Mouse (Mus musculus) thymus, adult 2 months (tissue): ENCODE measurements around the gene Bckdha. TPM values are rescaled to one million over a fixed set of nuclear protein-coding genes. Genes with fewer than 3 reads are reported as not detected.
A peak's percentile ranks its signal among the peaks of the same experiment; 100 is the strongest.

Experiments
- DNase-seq: peaks from one replicate; pipeline ENCODE4 v3.0.0; 2021
- H3K27ac ChIP-seq: fragments of 200-500 bp; 2 replicates; pipeline ENCODE4 v1.5.1; 2012; ENCODE audit warnings: low read length, control low read depth; ENCODE audit not compliant: control insufficient read depth, insufficient read depth
- H3K27me3 ChIP-seq: fragments of 200-500 bp; 2 replicates; pipeline ENCODE4 v1.6.1; 2012; ENCODE audit warnings: mild to moderate bottlenecking, low read length, moderate library complexity, mixed read lengths; ENCODE audit not compliant: control insufficient read depth, insufficient read depth
- H3K36me3 ChIP-seq: fragments of 200-500 bp; 2 replicates; pipeline ENCODE4 v1.6.1; 2012; ENCODE audit warnings: mild to moderate bottlenecking, low read length, moderate library complexity; ENCODE audit not compliant: control insufficient read depth, insufficient read depth
- H3K4me1 ChIP-seq: fragments of 200-500 bp; replicated peaks from 2 replicates; pipeline ENCODE4 v1.6.1; 2012; ENCODE audit warnings: low read length; ENCODE audit not compliant: control insufficient read depth, insufficient read depth
- H3K4me3 ChIP-seq: fragments of 200-500 bp; 2 replicates; pipeline ENCODE4 v1.5.1; 2012; ENCODE audit warnings: mild to moderate bottlenecking, low read length, control low read depth, moderate library complexity; ENCODE audit not compliant: control insufficient read depth, insufficient read depth
- CTCF ChIP-seq: fragments of 200-500 bp; IDR thresholded peaks from 2 replicates; pipeline ENCODE4 v1.5.1; 2012; ENCODE audit warnings: mild to moderate bottlenecking, control low read depth, low read length, moderate library complexity, borderline replicate concordance; ENCODE audit not compliant: control insufficient read depth, poor library complexity, insufficient read depth; ENCODE audit errors: extremely low read depth
- POLR2A ChIP-seq: fragments of 200-500 bp; IDR thresholded peaks from 2 replicates; pipeline ENCODE4 v1.6.1; 2012; ENCODE audit warnings: mild to moderate bottlenecking, low read length, control low read depth, moderate library complexity; ENCODE audit not compliant: control insufficient read depth, poor library complexity, insufficient read depth; ENCODE audit errors: extremely low read depth
- WGBS: fragments of 180-500 bp; shearing (Covaris S2); methylation state at CpG from one replicate; pipeline ENCODE4 v1.1.7; 2018; 5-methylcytosine and 5-hydroxymethylcytosine counted together
- polyA plus RNA-seq: library from polyadenylated mRNA; depleted of rRNA; stranded (reverse); fragments of >200 nt; gene quantifications from 2 replicates; pipeline ENCODE4 v1.2.3, GENCODE M21; 2012

Gene Bckdha
- polyA plus RNA-seq, 1 experiment: 181 TPM

- H3K4me1 ChIP-seq: peaks cover 2% of the 10 kb centered on the region; the same call in 1 of the 2 replicates
- no peaks in the 10 kb centered on the region for H3K27me3 ChIP-seq
- no peaks in the 10 kb centered on the region for H3K36me3 ChIP-seq
- no peak for DNase-seq
- H3K4me3 ChIP-seq: no peak overlapping the region
- H3K27ac ChIP-seq: no peak overlapping the region
- TF ChIP-seq POLR2A (no peak), CTCF (no peak)
- WGBS: 95% methylated on average over 11 of the region's 11 CpGs
Observed at GRCm38 (mm10) chr7:25620751-25621150, 38.0 kb downstream of the Bckdha start.

DNA sequence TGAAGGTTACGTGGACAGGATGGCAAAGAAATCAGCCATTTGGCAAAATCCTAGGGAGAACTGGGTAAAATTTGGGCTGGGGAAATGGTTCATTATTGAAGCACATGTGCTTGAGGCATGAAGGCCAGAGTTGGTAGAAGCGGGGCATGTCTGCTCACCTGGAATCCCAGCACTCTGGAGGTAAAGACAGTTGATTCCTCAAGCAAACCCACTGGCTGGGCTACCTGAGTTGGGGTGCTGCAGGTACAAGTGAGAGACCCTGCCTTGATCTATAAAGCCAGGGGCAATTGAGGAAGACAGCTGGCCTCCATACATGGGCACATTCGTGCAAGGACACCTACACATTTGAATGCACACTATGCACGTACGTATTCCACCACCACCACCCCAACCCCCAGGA is 38.7 kb downstream of the Bckdha start:
- TF ChIP-seq CTCF: no peak
- no peak for TF ChIP-seq POLR2A
- no peak overlapping the region for H3K27ac ChIP-seq
- DNase-seq: no peak
- H3K27me3 ChIP-seq: no peaks in the 10 kb centered on the region
- WGBS: 96% methylated on average over 5 of the region's 5 CpGs
- H3K4me1 ChIP-seq: peaks cover 2% of the 10 kb centered on the region; the same call in 1 of the 2 replicates
- no peak overlapping the region for H3K4me3 ChIP-seq
- no peaks in the 10 kb centered on the region for H3K36me3 ChIP-seq

- no peak overlapping the region for H3K27ac ChIP-seq
Observed at GRCm38 (mm10) chr7:25619722-25619991, 39.1 kb downstream of the Bckdha start.

GRCm38 (mm10) chr7:25618865-25619721 is 39.7 kb downstream of the Bckdha start, which contains the start of gene Dmac2:
Dmac2 (plus strand) TSS chr7:25619414.
- DNase-seq: peak; percentile 94
- no peaks in the 10 kb centered on the region for H3K27me3 ChIP-seq
- H3K4me3 ChIP-seq: peak within 1 kb of the TSS; percentile 80
- H3K4me1 ChIP-seq: peaks cover 2% of the 10 kb centered on the region; the same call in 1 of the 2 replicates
- 2% methylated on average over 53 of the region's 53 CpGs for WGBS
- H3K27ac ChIP-seq: no peak within 1 kb of the TSS
- H3K36me3 ChIP-seq: no peaks in the 10 kb centered on the region
- TF ChIP-seq POLR2A: peak; percentile 49; the same call in 1 of the 2 replicates
- peak; percentile 52; the same call in 1 of the 2 replicates for TF ChIP-seq CTCF

More at GRCm38 (mm10) chr7:25619722-25619991, 39.1 kb downstream of the Bckdha start:
- no peak for DNase-seq
- Histone ChIP-seq H3K4me1 (peaks cover 2% of the 10 kb centered on the region; the same call in 1 of the 2 replicates), H3K27me3 (no peaks in the 10 kb centered on the region), H3K36me3 (no peaks in the 10 kb centered on the region), H3K4me3 (peak overlapping the region; percentile 80)
- TF ChIP-seq POLR2A (no peak), CTCF (no peak)
- WGBS: 28% methylated on average over 5 of the region's 5 CpGs

- TF ChIP-seq CTCF: no peak
- TF ChIP-seq POLR2A: no peak
- Histone ChIP-seq H3K27ac (no peak overlapping the region), H3K27me3 (no peaks in the 10 kb centered on the region), H3K4me3 (no peak overlapping the region), H3K36me3 (no peaks in the 10 kb centered on the region), H3K4me1 (peaks cover 2% of the 10 kb centered on the region; the same call in 1 of the 2 replicates)
- 92% methylated on average over 10 of the region's 10 CpGs for WGBS
- no peak for DNase-seq
Observed at GRCm38 (mm10) chr7:25617376-25618160, 41.2 kb downstream of the Bckdha start.

DNA sequence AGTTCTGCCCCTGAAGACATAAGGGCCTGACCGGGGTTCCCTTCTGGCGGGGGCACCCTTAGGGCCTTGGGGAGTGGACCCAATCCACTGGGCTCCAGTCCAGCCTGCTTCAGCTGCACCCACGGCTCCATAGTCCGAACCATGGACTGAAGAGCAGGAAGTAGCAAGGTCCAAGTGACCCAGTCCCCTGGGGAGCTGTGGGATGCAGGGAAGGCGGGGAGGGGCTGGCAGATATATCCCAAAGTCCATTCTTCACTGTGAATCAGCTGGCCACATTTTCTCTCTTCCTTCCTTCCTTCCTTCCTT is 43.1 kb downstream of the Bckdha start, which contains the start of gene Erich4:
Gene Erich4 (minus strand): TSS at position 187 of the 306 bp plus-strand sequence.
- no peaks in the 10 kb centered on the region for H3K27me3 ChIP-seq
- H3K4me3 ChIP-seq: no peak within 1 kb of the TSS
- H3K4me1 ChIP-seq: peaks cover 2% of the 10 kb centered on the region; the same call in 1 of the 2 replicates
- no peak within 1 kb of the TSS for H3K27ac ChIP-seq
- WGBS: 95% methylated on average over 5 of the region's 5 CpGs
- no peak for DNase-seq
- TF ChIP-seq CTCF: no peak
- no peak for TF ChIP-seq POLR2A
- no peaks in the 10 kb centered on the region for H3K36me3 ChIP-seq

GRCm38 (mm10) chr7:25614831-25615705 is 43.7 kb downstream of the Bckdha start:
- 92% methylated on average over 21 of the region's 21 CpGs for WGBS
- H3K4me3 ChIP-seq: no peak overlapping the region
- DNase-seq: no peak
- H3K36me3 ChIP-seq: no peaks in the 10 kb centered on the region
- peaks cover 2% of the 10 kb centered on the region; the same call in 1 of the 2 replicates for H3K4me1 ChIP-seq
- no peaks in the 10 kb centered on the region for H3K27me3 ChIP-seq
- no peak overlapping the region for H3K27ac ChIP-seq
- TF ChIP-seq POLR2A: no peak
- no peak for TF ChIP-seq CTCF
